Comparison of ENCODE assay signal across 8 mouse cellular contexts in the genomic region with DNA sequence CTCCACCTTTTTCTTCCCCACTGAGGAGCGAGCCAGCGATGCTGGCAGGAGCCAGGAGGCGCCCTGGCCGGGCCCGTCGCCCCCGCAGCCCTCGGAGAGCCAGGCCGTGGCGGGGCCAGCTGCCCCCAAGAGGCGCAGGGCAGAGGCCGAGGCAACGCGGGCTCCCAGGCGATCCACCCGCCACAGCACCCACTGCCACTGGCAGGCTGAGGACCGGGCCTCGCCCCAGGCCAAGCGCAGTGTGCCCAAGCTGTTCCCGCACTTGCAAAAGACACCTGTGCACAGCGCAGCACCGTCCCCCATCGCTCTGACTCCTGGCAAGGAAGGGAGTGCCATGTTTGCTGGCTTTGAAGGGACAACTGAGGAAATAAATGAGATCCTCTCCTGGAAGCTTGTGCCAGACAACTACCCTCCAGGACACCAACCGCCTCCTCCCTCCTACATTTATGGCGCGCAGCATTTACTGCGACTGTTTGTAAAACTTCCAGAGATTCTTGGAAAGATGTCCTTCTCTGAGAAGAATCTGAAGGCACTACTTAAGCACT. TPM values are rescaled to one million over a fixed set of nuclear protein-coding genes. Genes with fewer than 3 reads are reported as not detected.
DNase-seq lines count a peak whose midpoint lies in the region; ATAC-seq and TF ChIP-seq lines count a peak whose summit lies in the region.

No protein-coding gene starts in this region.

- H3K27me3 ChIP-seq in forebrain, embryonic 15.5 days = no peaks in the 10 kb centered on the region
- 0 out of 2 replicates have a peak, but pooled peaks cover 5% of the 10 kb centered on the region for H3K27me3 ChIP-seq in midbrain, embryonic 10.5 days (ENCODE audit: low read depth, poor library complexity, severe bottlenecking)
- H3K27me3 ChIP-seq in thymus, adult 2 months (ENCODE audit: control insufficient read depth, insufficient read depth, low read length) = no peaks in the 10 kb centered on the region

- peak overlapping the region; percentile 91 for H3K9ac ChIP-seq in forebrain, embryonic 15.5 days (replicated peaks)

- H3K4me1 ChIP-seq in forebrain, embryonic 15.5 days = peaks cover 10% of the 10 kb centered on the region
- H3K4me1 ChIP-seq in midbrain, embryonic 10.5 days = peaks cover 16% of the 10 kb centered on the region
- H3K4me1 ChIP-seq in thymus, adult 2 months (replicated peaks; ENCODE audit: control insufficient read depth, insufficient read depth, low read length) = peaks cover 7% of the 10 kb centered on the region

- H3K4me3 ChIP-seq in forebrain, embryonic 15.5 days = peak overlapping the region; percentile 63
- peak overlapping the region; percentile 67 for H3K4me3 ChIP-seq in midbrain, embryonic 10.5 days
- H3K4me3 ChIP-seq in thymus, adult 2 months (ENCODE audit: control insufficient read depth, insufficient read depth, low read length) = peak overlapping the region; percentile 96

- peak; percentile 83 for ATAC-seq in forebrain, embryonic 15.5 days (replicated peaks)

- TF ChIP-seq CTCF in thymus, adult 2 months (IDR thresholded peaks at IDR 0.05; ENCODE audit: borderline replicate concordance, control insufficient read depth, extremely low read depth, insufficient read depth, low read length, poor library complexity) = no peak

- no peaks in the 10 kb centered on the region for H3K36me3 ChIP-seq in forebrain, embryonic 15.5 days
- no peaks in the 10 kb centered on the region for H3K36me3 ChIP-seq in midbrain, embryonic 10.5 days
- no peaks in the 10 kb centered on the region for H3K36me3 ChIP-seq in thymus, adult 2 months (ENCODE audit: control insufficient read depth, insufficient read depth, low read length)

- no peak for TF ChIP-seq POLR2A in thymus, adult 2 months (IDR thresholded peaks at IDR 0.05; ENCODE audit: control insufficient read depth, extremely low read depth, insufficient read depth, low read length, poor library complexity)

- no peaks in the 10 kb centered on the region for H3K9me3 ChIP-seq in forebrain, embryonic 15.5 days
- no peaks in the 10 kb centered on the region for H3K9me3 ChIP-seq in midbrain, embryonic 10.5 days (replicated peaks)

- peak; percentile 28 for DNase-seq in adrenal gland, postnatal 25 days
- DNase-seq in adrenal gland, postnatal 10 days = no peak
- peak; percentile 40 for DNase-seq in ovary, postnatal 36 days (ENCODE audit: low spot score)
- DNase-seq in ovary, postnatal 14 days (ENCODE audit: low spot score) = no peak
- peak; percentile 16 to 39 for DNase-seq in layer of hippocampus, adult 8-10 months (ENCODE audit: low spot score in 2 of 2)
- DNase-seq in midbrain, embryonic 10.5 days (ENCODE audit: low spot score) = no peak
- peak; percentile 33 for DNase-seq in thymus, adult 2 months

- WGBS in forebrain, embryonic 15.5 days = 10% methylated on average over 26 of the region's 27 CpGs
- 14% methylated on average over 27 of the region's 27 CpGs for WGBS in midbrain, embryonic 10.5 days
- 67% methylated on average over 27 of the region's 27 CpGs for WGBS in thymus, adult 2 months

- peak overlapping the region; percentile 92 for H3K27ac ChIP-seq in forebrain, embryonic 15.5 days (replicated peaks)
- peak overlapping the region; percentile 91 for H3K27ac ChIP-seq in midbrain, embryonic 10.5 days (replicated peaks)
- H3K27ac ChIP-seq in thymus, adult 2 months (ENCODE audit: control insufficient read depth, insufficient read depth, low read length) = no peak overlapping the region

- H3K4me2 ChIP-seq in forebrain, embryonic 15.5 days (replicated peaks) = peak overlapping the region; percentile 95

RNA-seq across cellular contexts. Expression of a gene that starts 9.0 kb away (rescaled TPM):
- 10.2 and 10.5 TPM in 2 replicates for total RNA-seq in adrenal gland, postnatal 25 days (2021)
- 1 to 10 TPM; 6.1 to 7.8 TPM for total RNA-seq in adrenal gland, postnatal 10 days (2021)
- polyA plus RNA-seq in forebrain, embryonic 15.5 days (2015; fragmentation: Nextera tagmentation; extraction: Ambion mirVana) = 10.2 and 13.1 TPM in 2 replicates
- 10 to 100 TPM in 3 of 4 experiments, 1 to 10 TPM in 1; 9.0 to 17.4 (median 16.4) TPM for total RNA-seq in layer of hippocampus, adult 8-10 months (2022)
- 7.1 and 7.4 TPM in 2 replicates for polyA plus RNA-seq in midbrain, embryonic 10.5 days (2016; fragmentation: Nextera tagmentation; extraction: Ambion mirVana)
- polyA plus RNA-seq in thymus, adult 2 months (2012; rRNA removed) = 7.2 and 9.1 TPM in 2 replicates

Comparison
In these comparisons a context has a peak if more than half of its experiments do, and no peak if none do; other contexts are left out.
1. DNase-seq: peak in adrenal gland, postnatal 25 days (single experiment), ovary, postnatal 36 days (single experiment), layer of hippocampus, adult 8-10 months (2 of 2) and thymus, adult 2 months (single experiment); none in adrenal gland, postnatal 10 days (single experiment), ovary, postnatal 14 days (single experiment) and midbrain, embryonic 10.5 days (single experiment).
2. Peak in every context shown above with its lines, with median percentiles within 50 percentile points of each other: H3K4me3 ChIP-seq.